Mouse (Mus musculus): ENCODE data around the gene Fam90a1a. TPM values are rescaled to one million over a fixed set of nuclear protein-coding genes. Genes with fewer than 3 reads are reported as not detected.

Gene Fam90a1a
- polyA plus RNA-seq, 1 experiment, result not detected

DNA sequence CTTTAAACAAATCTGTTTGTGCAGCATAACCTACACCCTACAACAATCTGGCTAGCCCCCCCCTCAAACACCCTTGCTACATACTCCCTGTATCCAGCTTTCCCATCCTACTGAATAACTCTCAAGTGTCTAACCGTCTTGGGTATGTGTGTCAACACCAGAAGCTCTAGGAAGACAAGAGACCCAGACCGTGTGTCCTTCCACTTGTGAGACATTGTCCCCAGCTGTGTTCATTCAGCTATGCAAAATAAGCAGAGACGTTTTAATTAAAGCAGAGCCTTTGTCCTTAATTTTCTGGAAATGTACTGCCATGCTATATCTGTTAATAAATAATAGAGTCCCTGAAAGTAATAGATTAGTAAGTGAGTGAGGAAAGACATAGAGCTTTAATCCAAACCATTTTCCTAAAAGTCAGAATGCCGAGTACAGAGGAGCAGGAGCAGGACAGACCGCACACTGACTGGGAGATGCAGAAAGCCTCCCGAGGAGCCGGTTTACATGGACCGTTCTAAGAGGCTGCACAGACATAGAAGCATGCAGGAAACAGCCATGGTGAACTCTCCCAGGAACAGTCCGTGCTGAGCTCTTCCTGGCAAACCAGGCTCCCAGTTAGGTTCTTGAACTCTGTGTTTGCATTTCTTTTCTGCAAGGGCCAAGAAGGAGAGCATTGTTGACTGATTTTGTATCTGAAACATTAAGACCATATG, 11.1 kb upstream of the Fam90a1a start:
- no peak for DNase-seq
- no peak for TF ChIP-seq POLR2A (IDR thresholded peaks at IDR 0.05; ENCODE audit: borderline replicate concordance, insufficient read depth, low read length)
- no peak for TF ChIP-seq CTCF (IDR thresholded peaks at IDR 0.05; ENCODE audit: borderline replicate concordance, insufficient read depth, low read depth, low read length)

DNA sequence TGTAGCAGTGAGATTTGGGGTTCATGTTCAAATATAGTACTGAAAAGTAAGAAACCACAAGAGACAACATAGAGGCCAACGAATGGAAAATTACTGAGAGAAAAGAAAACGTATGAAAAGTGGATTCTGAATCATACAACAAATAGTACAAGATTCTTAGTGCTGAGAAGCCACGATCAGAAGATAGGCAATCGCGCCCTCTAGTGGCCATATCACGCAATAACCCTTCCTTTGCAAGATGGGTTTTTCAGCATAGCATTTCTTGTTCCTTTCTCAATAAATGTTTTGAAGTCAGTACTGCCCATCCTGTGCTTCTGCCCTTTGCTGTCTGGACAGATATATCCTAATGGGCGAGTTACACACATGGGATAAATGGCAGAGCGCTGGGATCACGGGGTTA, 3.2 kb upstream of the Fam90a1a start:
- no peaks in the 10 kb centered on the region for H3K27me3 ChIP-seq (ENCODE audit: control insufficient read depth, insufficient read depth, low read length)
- no peak overlapping the region for H3K27ac ChIP-seq (ENCODE audit: insufficient read depth, low read length)
- no peak overlapping the region for H3K4me3 ChIP-seq (replicated peaks; ENCODE audit: insufficient read depth, low read depth, low read length)
- no peaks in the 10 kb centered on the region for H3K4me1 ChIP-seq (ENCODE audit: control insufficient read depth, insufficient read depth, low read length)
- peak; percentile 6 to 15 for DNase-seq
- TF ChIP-seq POLR2A (IDR thresholded peaks at IDR 0.05; ENCODE audit: borderline replicate concordance, insufficient read depth, low read length), result no peak
- peak; percentile 41; the same call in 1 of the 2 replicates for TF ChIP-seq CTCF (IDR thresholded peaks at IDR 0.05; ENCODE audit: borderline replicate concordance, insufficient read depth, low read depth, low read length)
- WGBS, result 6% methylated on average over 9 of the region's 9 CpGs

More for the DNA sequence above, 11.1 kb upstream of the Fam90a1a start:
- H3K4me1 ChIP-seq (ENCODE audit: control insufficient read depth, insufficient read depth, low read length), result no peaks in the 10 kb centered on the region
- 4% methylated on average over 9 of the region's 9 CpGs for WGBS
- no peaks in the 10 kb centered on the region for H3K27me3 ChIP-seq (ENCODE audit: control insufficient read depth, insufficient read depth, low read length)
- H3K27ac ChIP-seq (ENCODE audit: insufficient read depth, low read length), result no peak overlapping the region
- no peak overlapping the region for H3K4me3 ChIP-seq (replicated peaks; ENCODE audit: insufficient read depth, low read depth, low read length)

DNA sequence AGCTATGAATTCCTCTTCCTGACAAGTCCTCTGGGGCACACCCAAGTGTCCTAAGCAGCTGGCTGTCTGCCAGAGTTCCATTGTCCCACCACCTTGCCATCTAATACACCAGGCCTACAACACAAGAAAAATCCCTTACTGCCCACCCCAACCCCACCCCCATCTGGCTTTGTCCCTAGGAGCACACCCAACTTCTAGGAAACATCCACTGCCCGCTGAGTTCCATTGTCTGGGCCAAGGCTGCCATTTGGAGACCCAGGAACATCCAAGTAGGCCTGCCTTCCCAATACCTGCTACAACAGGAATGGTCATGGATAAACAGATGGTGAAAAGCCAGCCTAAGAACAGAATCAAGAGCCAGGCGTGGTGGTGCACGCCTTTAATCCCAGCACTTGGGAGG, 2.2 kb upstream of the Fam90a1a start:
- no peak for DNase-seq
- no peak overlapping the region for H3K27ac ChIP-seq (ENCODE audit: insufficient read depth, low read length)
- H3K4me1 ChIP-seq (ENCODE audit: control insufficient read depth, insufficient read depth, low read length), result no peaks in the 10 kb centered on the region
- no peak overlapping the region for H3K4me3 ChIP-seq (replicated peaks; ENCODE audit: insufficient read depth, low read depth, low read length)
- H3K27me3 ChIP-seq (ENCODE audit: control insufficient read depth, insufficient read depth, low read length), result no peaks in the 10 kb centered on the region
- 58% methylated on average over 3 of the region's 3 CpGs for WGBS
- TF ChIP-seq POLR2A (IDR thresholded peaks at IDR 0.05; ENCODE audit: borderline replicate concordance, insufficient read depth, low read length) (no peak), CTCF (IDR thresholded peaks at IDR 0.05; ENCODE audit: borderline replicate concordance, insufficient read depth, low read depth, low read length) (no peak)

DNA sequence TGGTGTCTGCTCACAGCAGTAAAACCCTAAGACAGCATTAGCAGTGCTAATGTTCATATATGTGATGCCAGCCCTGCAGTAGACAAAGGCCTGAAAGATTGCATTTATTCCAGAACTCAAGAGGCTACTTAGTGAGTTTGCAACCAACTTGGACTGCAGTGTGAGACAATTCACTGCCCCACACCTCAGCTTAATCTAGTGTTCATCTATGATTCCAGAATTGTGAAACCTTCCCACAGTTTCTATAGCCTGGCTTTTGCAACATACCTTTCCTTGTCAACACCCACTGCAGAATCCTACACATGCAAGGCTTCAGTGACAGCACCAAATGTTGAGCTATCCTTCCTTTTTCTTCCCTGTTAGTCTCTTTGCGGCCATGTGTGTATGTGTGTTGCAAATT, 8.1 kb downstream of the Fam90a1a start:
- Histone ChIP-seq H3K27me3 (ENCODE audit: control insufficient read depth, insufficient read depth, low read length) (no peaks in the 10 kb centered on the region), H3K4me1 (ENCODE audit: control insufficient read depth, insufficient read depth, low read length) (no peaks in the 10 kb centered on the region), H3K27ac (ENCODE audit: insufficient read depth, low read length) (no peak overlapping the region), H3K4me3 (replicated peaks; ENCODE audit: insufficient read depth, low read depth, low read length) (no peak overlapping the region)
- TF ChIP-seq CTCF (IDR thresholded peaks at IDR 0.05; ENCODE audit: borderline replicate concordance, insufficient read depth, low read depth, low read length) (no peak), POLR2A (IDR thresholded peaks at IDR 0.05; ENCODE audit: borderline replicate concordance, insufficient read depth, low read length) (no peak)
- WGBS, result 75% methylated on average over 1 of the region's 1 CpGs
- DNase-seq, result no peak

DNA sequence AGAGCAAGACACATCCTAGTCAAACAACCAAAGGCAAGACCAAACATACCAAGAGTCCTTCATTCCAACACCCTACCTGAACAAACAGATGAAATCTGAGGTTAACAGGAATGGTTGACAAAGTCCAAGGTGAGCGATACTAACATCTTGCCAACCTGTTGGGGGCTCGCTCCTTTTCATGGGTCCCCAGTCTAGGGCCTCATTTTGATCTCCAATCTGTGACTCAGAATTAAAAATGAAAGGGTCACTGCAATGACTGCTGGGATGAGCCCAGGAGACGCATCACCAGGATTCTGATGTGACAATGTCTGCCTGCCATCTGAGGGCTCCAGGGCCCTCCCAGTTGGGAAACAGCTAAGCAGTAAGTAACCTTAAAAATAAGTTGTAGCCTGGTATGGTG, 11.0 kb downstream of the Fam90a1a start, which contains the start of gene Ccdc70:
TSS of gene Ccdc70 (plus strand) at position 301 of the 400 bp plus-strand sequence.
- Histone ChIP-seq H3K27ac (ENCODE audit: insufficient read depth, low read length) (no peak within 1 kb of the TSS), H3K27me3 (ENCODE audit: control insufficient read depth, insufficient read depth, low read length) (no peaks in the 10 kb centered on the region), H3K4me3 (replicated peaks; ENCODE audit: insufficient read depth, low read depth, low read length) (no peak within 1 kb of the TSS), H3K4me1 (ENCODE audit: control insufficient read depth, insufficient read depth, low read length) (no peaks in the 10 kb centered on the region)
- no peak for DNase-seq
- WGBS, result 84% methylated on average over 3 of the region's 3 CpGs
- TF ChIP-seq POLR2A (IDR thresholded peaks at IDR 0.05; ENCODE audit: borderline replicate concordance, insufficient read depth, low read length) (no peak), CTCF (IDR thresholded peaks at IDR 0.05; ENCODE audit: borderline replicate concordance, insufficient read depth, low read depth, low read length) (no peak)

- no peaks in the 10 kb centered on the region for H3K4me1 ChIP-seq (ENCODE audit: control insufficient read depth, insufficient read depth, low read length)
- H3K4me3 ChIP-seq (replicated peaks; ENCODE audit: insufficient read depth, low read depth, low read length), result no peak overlapping the region
- TF ChIP-seq POLR2A (IDR thresholded peaks at IDR 0.05; ENCODE audit: borderline replicate concordance, insufficient read depth, low read length), result no peak
- TF ChIP-seq CTCF (IDR thresholded peaks at IDR 0.05; ENCODE audit: borderline replicate concordance, insufficient read depth, low read depth, low read length), result no peak
- H3K27ac ChIP-seq (ENCODE audit: insufficient read depth, low read length), result no peak overlapping the region
- peak in 1 of 2 experiments; percentile 36 for DNase-seq
- H3K27me3 ChIP-seq (ENCODE audit: control insufficient read depth, insufficient read depth, low read length), result no peaks in the 10 kb centered on the region; the same call in 1 of the 2 replicates
- WGBS, result 24% methylated on average over 4 of the region's 4 CpGs
These were observed 19.7 kb downstream of the Fam90a1a start for GRCm38 (mm10) chr8:21978193-21978592.

DNA sequence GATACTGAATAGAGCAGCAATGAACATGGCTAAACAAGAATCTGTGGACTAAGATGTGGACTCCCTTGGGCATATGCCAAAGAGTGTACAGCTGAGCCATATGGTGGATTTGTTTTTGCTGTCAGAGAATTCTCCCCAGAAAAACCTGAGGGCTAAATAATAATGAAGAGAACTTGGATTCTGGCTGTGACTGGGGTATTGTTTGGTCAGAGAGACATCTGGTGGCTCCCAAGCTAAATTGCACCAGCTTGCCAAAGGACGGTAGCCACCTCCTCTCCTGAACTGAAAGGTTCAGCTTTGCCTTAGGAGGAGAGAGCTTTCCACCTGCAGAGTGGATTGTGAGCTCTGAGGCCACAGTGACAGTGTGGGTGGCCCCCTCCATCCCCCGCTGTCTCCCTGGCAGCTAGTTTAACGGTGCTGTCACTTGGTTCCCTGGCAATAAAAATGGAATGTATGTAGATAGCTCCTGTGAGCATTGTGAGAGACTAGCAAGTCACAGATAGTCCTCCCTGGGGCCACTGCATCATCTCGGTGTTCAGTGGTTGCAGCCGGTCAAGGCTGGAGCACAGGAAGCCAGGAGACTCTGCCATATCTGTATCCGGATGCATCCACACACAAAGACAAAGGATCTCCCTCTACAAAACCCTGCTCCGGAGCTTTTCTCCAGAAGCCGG, 23.3 kb downstream of the Fam90a1a start:
- Histone ChIP-seq H3K4me3 (replicated peaks; ENCODE audit: insufficient read depth, low read depth, low read length) (no peak overlapping the region), H3K4me1 (ENCODE audit: control insufficient read depth, insufficient read depth, low read length) (no peaks in the 10 kb centered on the region), H3K27me3 (ENCODE audit: control insufficient read depth, insufficient read depth, low read length) (no peaks in the 10 kb centered on the region), H3K27ac (ENCODE audit: insufficient read depth, low read length) (no peak overlapping the region)
- WGBS, result 30% methylated on average over 8 of the region's 8 CpGs
- TF ChIP-seq POLR2A (IDR thresholded peaks at IDR 0.05; ENCODE audit: borderline replicate concordance, insufficient read depth, low read length) (no peak), CTCF (IDR thresholded peaks at IDR 0.05; ENCODE audit: borderline replicate concordance, insufficient read depth, low read depth, low read length) (peak; percentile 46; the same call in 1 of the 2 replicates)
- DNase-seq, result peak; percentile 23 to 44

Measured in cerebellum, adult 2 months (tissue).